Comparison of ENCODE assay signal across 20 mouse cellular contexts in genomic region chr16:13306065-13306695, GRCm38 (mm10). TPM values are rescaled to one million over a fixed set of nuclear protein-coding genes. Genes with fewer than 3 reads are reported as not detected.
A peak's percentile ranks its signal among the peaks of the same experiment; 100 is the strongest.
DNase-seq lines count a peak whose midpoint lies in the region; ATAC-seq and TF ChIP-seq lines count a peak whose summit lies in the region.
"Had no signal": no experiment of that assay in that cellular context is flagged by ENCODE, and none has a peak within 500 bp of the region (broad histone marks: within the 10 kb centered on the region; RNA-seq: fewer than 3 reads in every experiment).

No protein-coding gene starts in this region.

- H3K4me1 ChIP-seq in embryonic facial prominence, embryonic 12.5 days = peaks cover 10% of the 10 kb centered on the region
- peaks cover 24% of the 10 kb centered on the region for H3K4me1 ChIP-seq in embryonic facial prominence, embryonic 10.5 days
- H3K4me1 ChIP-seq in embryonic facial prominence, embryonic 15.5 days = 0 out of 2 replicates have a peak, but pooled peaks cover 10% of the 10 kb centered on the region
- no peaks in the 10 kb centered on the region for H3K4me1 ChIP-seq in midbrain, embryonic 14.5 days (ENCODE audit: control insufficient read depth, insufficient read depth, low read length)
- H3K4me1 ChIP-seq: neural tube, embryonic 12.5 days had no signal

- no peak overlapping the region for H3K9ac ChIP-seq in embryonic facial prominence, embryonic 12.5 days
- H3K9ac ChIP-seq in embryonic facial prominence, embryonic 15.5 days = no peak overlapping the region
- H3K9ac ChIP-seq in midbrain, embryonic 14.5 days (replicated peaks; ENCODE audit: low read length) = no peak overlapping the region
- H3K9ac ChIP-seq: neural tube, embryonic 12.5 days had no signal

- no peak overlapping the region for H3K4me3 ChIP-seq in embryonic facial prominence, embryonic 12.5 days
- H3K4me3 ChIP-seq in embryonic facial prominence, embryonic 10.5 days = no peak overlapping the region
- no peak overlapping the region for H3K4me3 ChIP-seq in layer of hippocampus, adult 2 months
- no peak overlapping the region for H3K4me3 ChIP-seq in embryonic facial prominence, embryonic 15.5 days (replicated peaks)
- no peak overlapping the region for H3K4me3 ChIP-seq in midbrain, embryonic 14.5 days (replicated peaks; ENCODE audit: low read depth, low read length)
- H3K4me3 ChIP-seq: neural tube, embryonic 12.5 days had no signal

- H3K27ac ChIP-seq in embryonic facial prominence, embryonic 12.5 days = peak overlapping the region; percentile 19; the same call in 1 of the 2 replicates
- H3K27ac ChIP-seq in embryonic facial prominence, embryonic 10.5 days (replicated peaks) = no peak overlapping the region
- H3K27ac ChIP-seq in layer of hippocampus, adult 2 months = peak overlapping the region; percentile 56
- peak overlapping the region; percentile 48; the same call in 1 of the 2 replicates for H3K27ac ChIP-seq in embryonic facial prominence, embryonic 15.5 days (replicated peaks)
- no peak overlapping the region for H3K27ac ChIP-seq in midbrain, embryonic 14.5 days (replicated peaks; ENCODE audit: low read depth, low read length)
- H3K27ac ChIP-seq: hindbrain, postnatal 0 days; neural tube, embryonic 12.5 days had no signal

- ATAC-seq in embryonic facial prominence, embryonic 12.5 days (ENCODE audit: insufficient number of reproducible peaks, insufficient read depth, low FRiP score, low TSS enrichment) = no peak
- ATAC-seq in embryonic facial prominence, embryonic 15.5 days (ENCODE audit: insufficient number of reproducible peaks, low FRiP score, low TSS enrichment, low read depth) = no peak
- ATAC-seq in midbrain, embryonic 14.5 days (ENCODE audit: low FRiP score, low TSS enrichment) = no peak
- ATAC-seq: forebrain, embryonic 16.5 days; hindbrain, postnatal 0 days; midbrain, embryonic 16.5 days had no signal

- no peak for TF ChIP-seq CTCF in layer of hippocampus, adult 2 months (conservative IDR thresholded peaks at IDR 0.05)

- no peaks in the 10 kb centered on the region for H3K9me3 ChIP-seq in embryonic facial prominence, embryonic 12.5 days
- H3K9me3 ChIP-seq in embryonic facial prominence, embryonic 10.5 days = no peaks in the 10 kb centered on the region
- no peaks in the 10 kb centered on the region for H3K9me3 ChIP-seq in embryonic facial prominence, embryonic 15.5 days (replicated peaks)
- no peaks in the 10 kb centered on the region for H3K9me3 ChIP-seq in midbrain, embryonic 14.5 days (ENCODE audit: control insufficient read depth, low read length)
- H3K9me3 ChIP-seq: neural tube, embryonic 12.5 days had no signal

- H3K4me2 ChIP-seq in embryonic facial prominence, embryonic 12.5 days (replicated peaks) = no peak overlapping the region
- no peak overlapping the region for H3K4me2 ChIP-seq in embryonic facial prominence, embryonic 15.5 days (replicated peaks)
- no peak overlapping the region for H3K4me2 ChIP-seq in midbrain, embryonic 14.5 days (ENCODE audit: low read length)
- H3K4me2 ChIP-seq: neural tube, embryonic 12.5 days had no signal

- 68% methylated on average over 3 of the region's 3 CpGs for WGBS in embryonic facial prominence, embryonic 12.5 days
- WGBS in embryonic facial prominence, embryonic 10.5 days = 80% methylated on average over 3 of the region's 3 CpGs
- WGBS in embryonic facial prominence, embryonic 15.5 days = 50% methylated on average over 3 of the region's 3 CpGs
- WGBS in midbrain, embryonic 14.5 days = 92% methylated on average over 3 of the region's 3 CpGs

- H3K27me3 ChIP-seq in embryonic facial prominence, embryonic 12.5 days = no peaks in the 10 kb centered on the region
- no peaks in the 10 kb centered on the region for H3K27me3 ChIP-seq in embryonic facial prominence, embryonic 10.5 days (replicated peaks; ENCODE audit: low read depth, poor library complexity, severe bottlenecking)
- H3K27me3 ChIP-seq in embryonic facial prominence, embryonic 15.5 days = no peaks in the 10 kb centered on the region
- H3K27me3 ChIP-seq in midbrain, embryonic 14.5 days (ENCODE audit: control insufficient read depth, insufficient read depth, low read length) = no peaks in the 10 kb centered on the region
- H3K27me3 ChIP-seq: neural tube, embryonic 12.5 days had no signal

- H3K36me3 ChIP-seq in embryonic facial prominence, embryonic 12.5 days = no peaks in the 10 kb centered on the region
- H3K36me3 ChIP-seq in embryonic facial prominence, embryonic 10.5 days (replicated peaks) = no peaks in the 10 kb centered on the region
- no peaks in the 10 kb centered on the region for H3K36me3 ChIP-seq in embryonic facial prominence, embryonic 15.5 days
- H3K36me3 ChIP-seq in midbrain, embryonic 14.5 days (ENCODE audit: control insufficient read depth, insufficient read depth, low read length) = no peaks in the 10 kb centered on the region
- H3K36me3 ChIP-seq: neural tube, embryonic 12.5 days had no signal

- no peak for DNase-seq in embryonic facial prominence, embryonic 10.5 days (ENCODE audit: low spot score)
- no peak for DNase-seq in layer of hippocampus, adult 2 months (ENCODE audit: low spot score in 2 of 2)
- DNase-seq in layer of hippocampus, postnatal 10 days (ENCODE audit: low spot score in 2 of 2) = no peak
- peak; percentile 18 for DNase-seq in CD4-positive, CD25-positive, alpha-beta regulatory T cell, adult 2 months (ENCODE audit: low read depth, low spot score)
- DNase-seq in midbrain, embryonic 14.5 days = no peak
- no peak for DNase-seq in MN1 (ENCODE audit: low spot score)
- DNase-seq: adrenal gland, adult 8-10 months; cerebellum, adult 2 months; gastrocnemius, postnatal 14 days; heart, postnatal 36 days; liver; lung, adult 18-20 months; right cerebral cortex, postnatal 4 days; thymus, adult 2 months had no signal

RNA-seq across cellular contexts. Expression of gene Mrtfb, which starts 49.9 kb away (rescaled TPM):
- polyA plus RNA-seq in embryonic facial prominence, embryonic 12.5 days (2016; fragmentation: Nextera tagmentation; extraction: Ambion mirVana) = 22.5 and 25.3 TPM in 2 replicates
- 21.3 and 22.2 TPM in 2 replicates for polyA plus RNA-seq in embryonic facial prominence, embryonic 10.5 days (2016; fragmentation: Nextera tagmentation; extraction: Ambion mirVana)
- 100 to 1,000 TPM; 173 to 185 TPM for total RNA-seq in layer of hippocampus, adult 2 months (2021)
- 100 to 1,000 TPM in 1 of 2 experiments, 10 to 100 TPM in 1; 92.1 to 104 TPM for total RNA-seq in layer of hippocampus, postnatal 10 days (2021)
- 23.0 and 26.2 TPM in 2 replicates for polyA plus RNA-seq in embryonic facial prominence, embryonic 15.5 days (2015; fragmentation: Nextera tagmentation; extraction: Ambion mirVana)
- 13.0 and 14.9 TPM in 2 replicates for polyA plus RNA-seq in midbrain, embryonic 14.5 days (2014; fragmentation: Nextera tagmentation; extraction: Ambion mirVana)

Comparison
In these comparisons a context has a peak if more than half of its experiments do, and no peak if none do; other contexts are left out.
1. H3K27ac ChIP-seq: peak in embryonic facial prominence, embryonic 12.5 days (single experiment), layer of hippocampus, adult 2 months (single experiment) and embryonic facial prominence, embryonic 15.5 days (single experiment); none in embryonic facial prominence, embryonic 10.5 days (single experiment) and midbrain, embryonic 14.5 days (single experiment).